Mouse (Mus musculus) midbrain, embryonic 11.5 days (tissue): ENCODE results near the gene Chd9. TPM values are rescaled to one million over a fixed set of nuclear protein-coding genes. Genes with fewer than 3 reads are reported as not detected.

Experiments
- ATAC-seq: fragments of 200-750 bp; cut with Nextera tagmentation; 2 replicates; pipeline ENCODE4 v1.8.0; 2017; ENCODE audit warnings: moderate TSS enrichment, moderate library complexity; ENCODE audit not compliant: low FRiP score
- DNase-seq: peaks from one replicate; pipeline ENCODE4 v3.0.0; 2015; ENCODE audit warnings: low spot score; ENCODE audit errors: missing footprints
- H3K27ac ChIP-seq: fragments of 300-500 bp; sonication (generic); 2 replicates; pipeline ENCODE4 v1.5.1; 2014; ENCODE audit warnings: low read depth, low read length
- H3K27me3 ChIP-seq: fragments of 300-500 bp; sonication (generic); 2 replicates; pipeline ENCODE4 v1.6.1; 2014; ENCODE audit warnings: mild to moderate bottlenecking, low read length, moderate library complexity, mixed read lengths; ENCODE audit not compliant: control insufficient read depth, insufficient read depth
- H3K36me3 ChIP-seq: fragments of 300-500 bp; sonication (generic); 2 replicates; pipeline ENCODE4 v1.6.1; 2014; ENCODE audit warnings: mild to moderate bottlenecking, low read length, moderate library complexity, mixed read lengths; ENCODE audit not compliant: control insufficient read depth, insufficient read depth
- H3K4me1 ChIP-seq: fragments of 300-500 bp; sonication (generic); 2 replicates; pipeline ENCODE4 v1.6.1; 2014; ENCODE audit warnings: low read length; ENCODE audit not compliant: control insufficient read depth, insufficient read depth
- H3K4me2 ChIP-seq: fragments of 300-500 bp; sonication (generic); 2 replicates; pipeline ENCODE4 v1.6.1; 2014; ENCODE audit warnings: mild to moderate bottlenecking, moderate library complexity
- H3K4me3 ChIP-seq: fragments of 300-500 bp; sonication (generic); 2 replicates; pipeline ENCODE4 v1.5.1; 2014; ENCODE audit warnings: low read depth, low read length
- H3K9ac ChIP-seq: fragments of 300-500 bp; sonication (generic); 2 replicates; pipeline ENCODE4 v1.6.1; 2014; ENCODE audit warnings: low read length
- H3K9me3 ChIP-seq: fragments of 300-500 bp; sonication (generic); 2 replicates; pipeline ENCODE4 v1.6.1; 2016; ENCODE audit warnings: low read length; ENCODE audit not compliant: control insufficient read depth
- WGBS: fragments of 180-500 bp; shearing (Covaris S2); extraction: QIAGEN DNeasy Blood & Tissue Kit; methylation state at CpG from one replicate; pipeline ENCODE4 v1.1.7; 2014; 5-methylcytosine and 5-hydroxymethylcytosine counted together
- polyA plus RNA-seq: library from polyadenylated mRNA; unstranded; fragments of >200 nt; fragmentation: Nextera tagmentation; extraction: Ambion mirVana; gene quantifications from 2 replicates; pipeline ENCODE4 v1.2.1, GENCODE M21; 2014

Gene Chd9
- polyA plus RNA-seq, 1 experiment from 2014 or later, result 35.8 TPM

- Histone ChIP-seq H3K9me3 (no peaks in the 10 kb centered on the region), H3K27ac (no peak overlapping the region), H3K9ac (no peak overlapping the region), H3K4me1 (no peaks in the 10 kb centered on the region), H3K36me3 (no peaks in the 10 kb centered on the region), H3K4me3 (no peak overlapping the region), H3K4me2 (no peak overlapping the region), H3K27me3 (no peaks in the 10 kb centered on the region)
- ATAC-seq, result no peak
- peak; percentile 75 for DNase-seq
- WGBS, result 81% methylated on average over 9 of the region's 9 CpGs
These were observed 8.4 kb upstream of the Chd9 start for GRCm38 (mm10) chr8:90819561-90820320.

GRCm38 (mm10) chr8:90820321-90820696 lies 7.8 kb upstream of the Chd9 start:
- H3K27me3 ChIP-seq, result no peaks in the 10 kb centered on the region
- ATAC-seq (no peak), DNase-seq (peak; percentile 65)
- no peaks in the 10 kb centered on the region for H3K4me1 ChIP-seq
- H3K27ac ChIP-seq, result no peak overlapping the region
- 84% methylated on average over 4 of the region's 4 CpGs for WGBS
- H3K4me3 ChIP-seq, result no peak overlapping the region
- H3K4me2 ChIP-seq, result no peak overlapping the region
- H3K9me3 ChIP-seq, result no peaks in the 10 kb centered on the region
- H3K36me3 ChIP-seq, result no peaks in the 10 kb centered on the region
- H3K9ac ChIP-seq, result no peak overlapping the region

GRCm38 (mm10) chr8:90822443-90822842 lies 5.7 kb upstream of the Chd9 start:
- H3K27me3 ChIP-seq, result no peaks in the 10 kb centered on the region
- 66% methylated on average over 11 of the region's 11 CpGs for WGBS
- no peaks in the 10 kb centered on the region for H3K36me3 ChIP-seq
- no peaks in the 10 kb centered on the region for H3K4me1 ChIP-seq
- H3K4me3 ChIP-seq, result no peak overlapping the region
- no peak overlapping the region for H3K27ac ChIP-seq
- H3K9me3 ChIP-seq, result no peaks in the 10 kb centered on the region
- ATAC-seq (no peak), DNase-seq (peak; percentile 70)
- no peak overlapping the region for H3K9ac ChIP-seq
- no peak overlapping the region for H3K4me2 ChIP-seq

GRCm38 (mm10) chr8:90825459-90825871 lies 2.7 kb upstream of the Chd9 start:
- Histone ChIP-seq H3K9me3 (no peaks in the 10 kb centered on the region), H3K36me3 (no peaks in the 10 kb centered on the region), H3K4me2 (no peak overlapping the region), H3K4me1 (peaks cover 8% of the 10 kb centered on the region), H3K27me3 (no peaks in the 10 kb centered on the region), H3K9ac (no peak overlapping the region), H3K27ac (no peak overlapping the region), H3K4me3 (no peak overlapping the region)
- DNase-seq, result peak; percentile 10
- WGBS, result 81% methylated on average over 9 of the region's 9 CpGs
- no peak for ATAC-seq

GRCm38 (mm10) chr8:90828987-90829740 lies 1.0 kb downstream of the Chd9 start:
- Histone ChIP-seq H3K9ac (peak overlapping the region; percentile 73), H3K27ac (no peak overlapping the region), H3K4me1 (peaks cover 11% of the 10 kb centered on the region), H3K27me3 (no peaks in the 10 kb centered on the region), H3K4me2 (peak overlapping the region; percentile 72), H3K9me3 (no peaks in the 10 kb centered on the region), H3K36me3 (no peaks in the 10 kb centered on the region), H3K4me3 (peak overlapping the region; percentile 28)
- 3% methylated on average over 11 of the region's 11 CpGs for WGBS
- peak; percentile 73; the same call in 1 of the 2 replicates for ATAC-seq
- no peak for DNase-seq

GRCm38 (mm10) chr8:90829825-90830224 lies 1.7 kb downstream of the Chd9 start:
- H3K27me3 ChIP-seq, result no peaks in the 10 kb centered on the region
- no peak overlapping the region for H3K9ac ChIP-seq
- no peak for DNase-seq
- ATAC-seq, result no peak
- H3K9me3 ChIP-seq, result no peaks in the 10 kb centered on the region
- H3K4me2 ChIP-seq, result no peak overlapping the region
- no peak overlapping the region for H3K4me3 ChIP-seq
- 77% methylated on average over 1 of the region's 1 CpGs for WGBS
- no peak overlapping the region for H3K27ac ChIP-seq
- H3K36me3 ChIP-seq, result no peaks in the 10 kb centered on the region
- H3K4me1 ChIP-seq, result peaks cover 11% of the 10 kb centered on the region

- DNase-seq, result no peak
- 67% methylated on average over 8 of the region's 8 CpGs for WGBS
- no peak overlapping the region for H3K4me2 ChIP-seq
- H3K4me3 ChIP-seq, result no peak overlapping the region
- H3K9me3 ChIP-seq, result no peaks in the 10 kb centered on the region
- no peaks in the 10 kb centered on the region for H3K36me3 ChIP-seq
- H3K9ac ChIP-seq, result no peak overlapping the region
- peaks cover 11% of the 10 kb centered on the region for H3K4me1 ChIP-seq
- H3K27ac ChIP-seq, result no peak overlapping the region
- H3K27me3 ChIP-seq, result no peaks in the 10 kb centered on the region
- ATAC-seq, result no peak
These were observed 2.8 kb downstream of the Chd9 start for GRCm38 (mm10) chr8:90830980-90831379.

GRCm38 (mm10) chr8:90832576-90833289 lies 4.6 kb downstream of the Chd9 start:
- WGBS, result 33% methylated on average over 5 of the region's 5 CpGs
- no peaks in the 10 kb centered on the region for H3K9me3 ChIP-seq
- no peak overlapping the region for H3K9ac ChIP-seq
- H3K36me3 ChIP-seq, result no peaks in the 10 kb centered on the region
- peaks cover 11% of the 10 kb centered on the region for H3K4me1 ChIP-seq
- H3K4me2 ChIP-seq, result no peak overlapping the region
- no peak overlapping the region for H3K27ac ChIP-seq
- H3K4me3 ChIP-seq, result no peak overlapping the region
- DNase-seq (no peak), ATAC-seq (no peak)
- H3K27me3 ChIP-seq, result no peaks in the 10 kb centered on the region
